Mouse (Mus musculus): Measurements from ENCODE around the gene Spg11. TPM values are rescaled to one million over a fixed set of nuclear protein-coding genes. Genes with fewer than 3 reads are reported as not detected.

The Spg11 gene
- polyA plus RNA-seq (2012; rRNA removed) = 2.2 and 2.7 TPM in 2 replicates

DNA sequence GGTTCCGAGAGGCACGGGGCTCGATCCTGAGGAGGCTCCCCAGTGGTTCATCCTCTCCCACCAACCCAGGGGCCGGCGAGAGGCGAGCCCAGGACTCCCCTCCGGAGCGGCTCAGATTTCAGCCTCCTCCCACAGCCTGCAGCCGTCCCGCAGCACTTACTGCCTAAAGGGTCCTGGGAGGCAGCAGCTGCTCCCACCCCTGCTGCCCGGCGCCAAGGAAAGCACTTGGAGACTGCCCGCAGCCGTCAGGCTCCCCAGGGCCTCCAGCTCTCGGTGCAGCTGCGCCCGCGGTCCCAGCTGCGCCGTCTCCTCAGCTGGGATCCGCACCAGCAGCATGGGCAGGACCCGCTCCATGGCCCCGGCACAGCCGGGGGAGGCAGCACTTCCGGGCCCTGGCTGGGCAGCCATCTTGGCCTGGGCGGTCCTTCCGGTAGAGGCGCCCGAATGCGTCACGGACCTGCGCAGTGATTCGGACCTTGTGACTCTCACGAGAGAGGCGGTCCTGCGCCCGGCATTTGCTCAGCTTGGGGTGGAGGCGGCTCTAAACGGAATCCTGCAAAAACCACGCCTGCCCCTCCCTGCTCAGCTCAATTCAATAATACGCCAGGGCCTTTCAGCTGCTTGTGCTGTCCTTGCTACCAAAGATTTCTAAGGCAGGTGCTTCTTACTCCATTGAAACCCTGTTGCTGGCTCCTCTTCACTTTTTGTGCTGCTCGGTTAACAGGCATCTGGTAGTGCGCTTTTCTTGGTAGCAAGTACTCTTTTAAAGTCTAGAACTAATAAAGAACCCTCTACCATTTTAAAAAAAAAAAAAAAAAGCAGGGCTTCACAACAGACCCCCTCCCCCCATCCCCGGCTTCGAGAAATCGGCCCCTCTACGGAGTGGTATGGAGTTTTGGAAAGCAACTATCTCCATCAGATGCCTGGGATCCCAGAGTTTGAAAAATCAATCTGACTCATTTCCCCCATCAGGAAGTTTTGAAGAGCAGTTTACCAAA lies at the start of gene Spg11:
TSS of gene Spg11 (minus strand) at position 426 of the 998 bp plus-strand sequence.

DNA sequence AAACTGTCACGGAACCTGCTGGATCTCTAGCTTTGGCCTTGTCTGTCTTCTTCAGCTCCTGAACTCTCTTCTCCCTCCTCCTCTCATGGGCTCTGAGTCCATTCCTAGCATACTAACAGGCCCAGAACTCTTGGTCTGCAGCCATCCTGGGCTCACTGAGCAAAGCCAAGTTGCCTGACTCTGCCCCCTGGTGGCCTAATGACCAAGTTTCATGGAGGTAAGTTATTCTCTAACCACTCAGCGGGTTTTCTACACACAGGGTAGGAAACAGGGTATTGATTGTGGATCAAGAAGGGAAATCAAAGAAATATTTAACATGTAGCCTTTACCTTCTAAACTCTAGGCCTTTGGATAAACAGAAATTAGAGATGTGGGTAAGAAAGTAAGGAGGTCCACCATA lies 42.5 kb upstream of the Spg11 start, which contains the start of gene Trim69:
TSS of gene Trim69 (plus strand) at position 21 of the 400 bp plus-strand sequence.

DNA sequence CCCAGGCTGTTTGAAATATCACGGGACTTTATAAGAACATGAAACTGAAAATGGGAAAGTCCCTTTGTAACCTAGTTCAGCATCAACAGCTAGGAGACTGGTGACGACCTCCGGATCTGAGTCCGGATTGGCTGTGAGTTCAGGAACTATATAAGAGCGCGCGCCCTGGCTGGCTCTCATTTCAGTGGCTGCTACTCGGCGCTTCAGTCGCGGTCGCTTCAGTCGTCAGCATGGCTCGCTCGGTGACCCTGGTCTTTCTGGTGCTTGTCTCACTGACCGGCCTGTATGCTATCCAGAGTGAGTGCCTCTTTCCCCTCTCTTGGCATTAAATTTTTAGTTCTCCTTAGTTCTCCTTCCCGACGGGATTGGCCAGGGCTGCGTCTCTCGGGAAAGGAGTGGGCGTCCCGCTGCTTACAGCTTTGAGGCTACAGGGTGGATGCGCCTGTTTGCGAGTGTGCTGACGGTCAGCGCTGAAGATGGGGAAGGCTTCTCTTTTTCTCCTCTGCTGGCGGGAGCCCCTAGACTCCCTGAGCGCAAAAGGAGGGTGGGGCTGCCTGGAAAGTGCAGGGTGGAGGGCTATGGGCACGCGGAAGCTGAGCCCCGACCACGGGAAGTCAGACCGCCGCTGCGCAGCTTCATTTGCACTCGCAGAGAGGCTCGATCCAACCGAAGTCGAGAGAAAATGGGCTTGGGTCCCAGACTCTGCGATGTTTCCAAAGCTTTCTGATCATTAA lies 29.5 kb upstream of the Spg11 start, which contains the start of gene B2m:
TSS of gene B2m (plus strand) at position 179 of the 734 bp plus-strand sequence.

DNA sequence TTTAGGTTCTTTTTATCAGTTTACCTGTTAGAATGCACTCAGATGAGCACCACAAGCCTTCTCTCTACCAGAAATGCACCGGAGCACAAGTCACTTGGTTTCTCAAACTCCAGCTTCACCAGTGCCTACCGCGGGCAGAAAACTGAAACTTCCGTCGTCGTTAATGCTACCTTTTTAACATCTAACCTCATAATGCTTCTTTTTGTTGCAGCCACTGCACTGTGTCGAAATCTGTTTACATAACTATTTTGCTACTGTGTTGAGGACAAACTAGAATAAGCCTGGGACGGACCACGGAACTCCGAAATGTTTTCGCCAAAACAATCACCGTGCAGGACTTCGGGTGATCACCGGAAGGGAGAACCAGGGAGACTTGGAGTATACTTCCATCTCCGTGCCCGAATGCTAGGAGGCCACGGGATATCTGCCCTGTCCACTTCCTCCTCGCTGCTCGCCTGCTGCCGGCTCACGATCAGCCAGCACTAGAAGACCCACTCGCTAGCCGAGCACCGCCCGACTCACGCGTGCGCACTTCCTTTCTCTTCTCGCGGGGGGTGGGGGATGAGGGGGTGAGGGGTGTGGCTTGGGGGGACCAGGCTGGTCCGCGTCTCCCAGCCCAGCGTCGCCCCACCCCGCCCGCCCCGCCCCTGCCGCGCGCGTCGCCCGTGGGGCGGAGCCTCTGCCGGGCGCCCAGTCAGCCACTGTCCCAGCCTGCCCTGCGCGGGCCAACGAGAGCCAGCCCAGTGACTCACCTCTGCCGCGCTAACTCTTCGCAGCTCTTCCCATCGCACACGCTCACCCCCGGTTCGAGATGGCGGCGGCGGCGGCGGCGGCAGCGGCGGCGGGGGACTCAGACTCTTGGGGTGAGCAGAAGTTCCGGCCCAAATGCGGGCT lies 90.1 kb downstream of the Spg11 start, which contains the start of gene Eif3j1:
TSS of gene Eif3j1 (plus strand) at position 685 of the 894 bp plus-strand sequence.

Other genes with a start within 250 kb of the Spg11 start
- 7.4 and 8.9 TPM in 2 replicates for gene Ctdspl2, start 162.4 kb downstream of the Spg11 start, polyA plus RNA-seq (2012; rRNA removed)
- gene Mageb3, start 162.3 kb downstream of the Spg11 start, polyA plus RNA-seq (2012; rRNA removed) = 0.05 TPM in 2 replicates
- gene Eif3j1, start 89.8 kb downstream of the Spg11 start, polyA plus RNA-seq (2012; rRNA removed) = 15.1 and 17.6 TPM in 2 replicates
- 171 and 189 TPM in 2 replicates for gene B2m, start 29.3 kb upstream of the Spg11 start, polyA plus RNA-seq (2012; rRNA removed)
- 0.03 and 0.06 TPM in 2 replicates for gene Trim69, start 42.3 kb upstream of the Spg11 start, polyA plus RNA-seq (2012; rRNA removed)
- gene Patl2, start 67.8 kb upstream of the Spg11 start, polyA plus RNA-seq (2012; rRNA removed) = 0.05 and 0.06 TPM in 2 replicates
- not detected in 2 replicates for gene Terb2, start 67.9 kb upstream of the Spg11 start, polyA plus RNA-seq (2012; rRNA removed)
- gene Sord, start 116.4 kb upstream of the Spg11 start, polyA plus RNA-seq (2012; rRNA removed) = 64.0 and 75.9 TPM in 2 replicates
- gene Duox2, start 180.1 kb upstream of the Spg11 start, polyA plus RNA-seq (2012; rRNA removed) = not detected in 2 replicates
- gene Duoxa2, start 180.5 kb upstream of the Spg11 start, polyA plus RNA-seq (2012; rRNA removed) = not detected in 2 replicates
- gene Duoxa1, start 195.3 kb upstream of the Spg11 start, polyA plus RNA-seq (2012; rRNA removed) = 0.05 TPM in 1 of 2 replicates, not detected in the other
- not detected in 2 replicates for gene Duox1, start 197.3 kb upstream of the Spg11 start, polyA plus RNA-seq (2012; rRNA removed)